Mouse (Mus musculus) lung, postnatal 0 days (tissue): Measurements from ENCODE around the gene Mcu. TPM values are rescaled to one million over a fixed set of nuclear protein-coding genes. Genes with fewer than 3 reads are reported as not detected.

Experiments
- ATAC-seq: fragments of 200-750 bp; cut with Nextera tagmentation; 2 replicates; pipeline ENCODE4 v1.8.0; 2017; ENCODE audit warnings: moderate library complexity
- DNase-seq: peaks from one replicate; pipeline ENCODE4 v3.0.0-alpha.2; 2016; ENCODE audit warnings: low spot score
- H3K27ac ChIP-seq: fragments of 300-500 bp; sonication (generic); 2 replicates; pipeline ENCODE4 v1.5.1; 2014; ENCODE audit warnings: antibody characterized with exemption, mild to moderate bottlenecking, low read length, mixed read lengths
- H3K27me3 ChIP-seq: fragments of 300-500 bp; sonication (generic); replicated peaks from 2 replicates; pipeline ENCODE4 v1.6.1; 2014; ENCODE audit warnings: low read length, mixed read lengths; ENCODE audit not compliant: insufficient read depth
- H3K36me3 ChIP-seq: fragments of 300-500 bp; sonication (generic); 2 replicates; pipeline ENCODE4 v1.6.1; 2014; ENCODE audit warnings: low read length, mixed read lengths; ENCODE audit not compliant: insufficient read depth
- H3K4me1 ChIP-seq: fragments of 300-500 bp; sonication (generic); 2 replicates; pipeline ENCODE4 v1.6.1; 2014; ENCODE audit warnings: antibody characterized with exemption, low read depth, low read length, mixed read lengths; ENCODE audit not compliant: insufficient read depth
- H3K4me2 ChIP-seq: fragments of 300-500 bp; sonication (generic); replicated peaks from 2 replicates; pipeline ENCODE4 v1.6.1; 2014; ENCODE audit warnings: low read depth, mild to moderate bottlenecking, low read length, moderate library complexity, mixed read lengths
- H3K4me3 ChIP-seq: fragments of 300-500 bp; sonication (generic); 2 replicates; pipeline ENCODE4 v1.5.1; 2014; ENCODE audit warnings: low read depth, low read length
- H3K9ac ChIP-seq: fragments of 300-500 bp; sonication (generic); replicated peaks from 2 replicates; pipeline ENCODE4 v1.6.1; 2014; ENCODE audit warnings: low read depth, mild to moderate bottlenecking
- H3K9me3 ChIP-seq: fragments of 300-500 bp; sonication (generic); 2 replicates; pipeline ENCODE4 v1.6.1; 2016; ENCODE audit warnings: low read length, mixed read lengths
- CTCF ChIP-seq: IDR thresholded peaks from 2 replicates; pipeline ENCODE4 v1.5.1; 2016; ENCODE audit warnings: antibody characterized with exemption, mild to moderate bottlenecking
- EP300 ChIP-seq: IDR thresholded peaks from 2 replicates; pipeline ENCODE4 v1.6.1; 2016; ENCODE audit warnings: antibody characterized with exemption, mild to moderate bottlenecking, control low read depth
- WGBS: fragments of 180-500 bp; shearing (Covaris S2); extraction: QIAGEN DNeasy Blood & Tissue Kit; methylation state at CpG from one replicate; pipeline ENCODE4 v1.1.7; 2014; 5-methylcytosine and 5-hydroxymethylcytosine counted together
- polyA plus RNA-seq: library from polyadenylated mRNA; unstranded; fragments of >200 nt; fragmentation: Nextera tagmentation; extraction: Ambion mirVana; gene quantifications from 2 replicates; pipeline ENCODE4 v1.2.1, GENCODE M21; 2015

Mcu gene
- polyA plus RNA-seq, 1 experiment from 2014 or later = 34.5 TPM

DNA sequence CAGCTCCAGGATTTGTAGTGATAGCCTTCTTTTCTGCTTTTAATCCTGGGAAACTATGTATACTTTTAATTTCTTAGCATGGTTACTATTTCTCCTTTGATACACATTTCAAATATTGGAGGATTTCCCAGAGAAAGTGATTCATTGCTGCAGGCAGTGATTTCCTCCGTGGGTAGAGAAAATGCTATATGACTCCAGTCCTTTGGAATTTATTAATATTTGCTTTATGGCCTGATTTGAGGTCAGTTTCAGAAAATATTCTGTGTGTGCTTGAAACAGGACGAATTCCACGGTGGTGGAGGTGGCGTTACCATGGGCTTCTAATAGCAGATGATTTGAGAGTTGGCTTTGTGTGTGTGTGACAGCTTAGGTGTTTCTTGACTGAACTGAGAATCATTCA is 107.3 kb downstream of the Mcu start:
- ATAC-seq = peak; percentile 16; the same call in 1 of the 2 replicates
- H3K4me3 ChIP-seq = no peak overlapping the region

GRCm38 (mm10) chr10:59506711-59507110 is 109.8 kb downstream of the Mcu start:
- TF ChIP-seq CTCF = no peak
- TF ChIP-seq EP300 = no peak
- DNase-seq (no peak), ATAC-seq (no peak)
- no peaks in the 10 kb centered on the region for H3K27me3 ChIP-seq
- H3K27ac ChIP-seq = no peak overlapping the region
- no peaks in the 10 kb centered on the region for H3K36me3 ChIP-seq
- no peaks in the 10 kb centered on the region for H3K9me3 ChIP-seq
- no peak overlapping the region for H3K9ac ChIP-seq
- WGBS = 62% methylated on average over 5 of the region's 5 CpGs
- no peaks in the 10 kb centered on the region for H3K4me1 ChIP-seq
- H3K4me3 ChIP-seq = no peak overlapping the region
- no peak overlapping the region for H3K4me2 ChIP-seq

More for the DNA sequence above, 107.3 kb downstream of the Mcu start:
- no peak overlapping the region for H3K9ac ChIP-seq
- 32% methylated on average over 4 of the region's 4 CpGs for WGBS
- no peaks in the 10 kb centered on the region for H3K27me3 ChIP-seq
- TF ChIP-seq CTCF (no peak), EP300 (no peak)
- H3K9me3 ChIP-seq = no peaks in the 10 kb centered on the region
- H3K36me3 ChIP-seq = no peaks in the 10 kb centered on the region
- DNase-seq = peak; percentile 39
- no peak overlapping the region for H3K27ac ChIP-seq
- no peaks in the 10 kb centered on the region for H3K4me1 ChIP-seq
- no peak overlapping the region for H3K4me2 ChIP-seq

DNA sequence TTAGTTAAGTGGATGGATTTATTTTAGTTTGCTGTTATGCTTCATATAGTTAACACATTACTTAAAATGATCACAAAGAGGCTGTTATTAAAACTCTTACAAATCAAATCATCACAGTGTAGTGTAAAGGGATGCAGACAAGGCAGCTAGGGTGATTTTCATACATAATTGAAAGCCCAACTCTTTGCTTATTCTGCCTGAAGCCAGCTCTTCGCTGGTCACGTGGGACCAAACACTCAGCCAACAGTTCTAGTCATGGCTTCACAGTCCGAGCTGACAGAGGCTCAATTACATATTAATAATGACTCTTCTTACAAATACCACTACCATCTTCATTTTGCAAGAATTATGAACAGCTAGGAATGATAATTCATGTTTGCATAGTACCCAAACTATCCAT is 112.2 kb downstream of the Mcu start:
- WGBS = 70% methylated on average over 3 of the region's 3 CpGs
- no peak for TF ChIP-seq CTCF
- no peak for TF ChIP-seq EP300
- H3K4me1 ChIP-seq = no peaks in the 10 kb centered on the region
- H3K27ac ChIP-seq = no peak overlapping the region
- no peak overlapping the region for H3K9ac ChIP-seq
- H3K36me3 ChIP-seq = no peaks in the 10 kb centered on the region
- no peak overlapping the region for H3K4me3 ChIP-seq
- no peaks in the 10 kb centered on the region for H3K9me3 ChIP-seq
- H3K4me2 ChIP-seq = no peak overlapping the region
- ATAC-seq (no peak), DNase-seq (no peak)
- no peaks in the 10 kb centered on the region for H3K27me3 ChIP-seq

DNA sequence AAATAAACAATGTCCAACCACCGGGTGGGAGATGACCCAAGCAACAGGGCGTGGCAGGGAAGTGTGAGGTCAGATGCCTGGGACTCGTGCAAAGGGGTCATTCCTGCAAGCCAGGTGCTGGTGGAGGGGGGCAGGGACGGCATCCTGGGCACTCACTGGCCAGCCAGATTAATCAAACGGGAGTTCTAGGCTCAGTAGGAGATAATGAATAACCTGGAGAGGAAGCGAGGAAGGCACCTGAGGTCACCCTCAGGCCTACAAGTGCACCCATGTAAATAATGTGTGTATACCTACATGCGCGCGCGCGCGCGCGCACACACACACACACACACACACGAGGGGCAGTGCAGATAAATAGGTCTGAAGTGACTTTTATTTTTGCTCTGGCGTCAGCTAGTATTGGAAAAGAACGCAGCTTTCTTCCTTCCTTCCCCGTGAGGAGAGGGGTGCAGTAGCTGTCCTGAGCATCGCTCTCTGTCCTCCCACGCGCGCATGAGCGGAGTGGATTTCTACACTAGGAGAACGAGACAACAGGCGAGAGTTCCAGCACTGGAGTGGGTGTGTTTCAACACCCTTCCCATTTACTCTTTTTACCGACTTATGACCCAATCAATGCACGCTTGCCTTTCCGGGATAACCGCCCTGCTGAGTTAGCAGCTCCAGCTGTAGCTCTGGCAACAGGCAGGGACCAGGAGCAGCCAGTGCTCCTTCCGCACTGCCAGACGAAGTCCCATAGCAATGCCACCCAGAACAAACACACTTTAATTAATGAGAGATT is 112.9 kb downstream of the Mcu start:
- 34% methylated on average over 31 of the region's 31 CpGs for WGBS
- Histone ChIP-seq H3K9me3 (no peaks in the 10 kb centered on the region), H3K4me1 (no peaks in the 10 kb centered on the region), H3K36me3 (no peaks in the 10 kb centered on the region), H3K4me2 (peak overlapping the region; percentile 49), H3K27ac (no peak overlapping the region), H3K9ac (peak overlapping the region; percentile 26; the same call in 1 of the 2 replicates), H3K27me3 (no peaks in the 10 kb centered on the region), H3K4me3 (peak overlapping the region; percentile 8; the same call in 1 of the 2 replicates)
- TF ChIP-seq CTCF = no peak
- TF ChIP-seq EP300 = no peak
- ATAC-seq (peak; percentile 84), DNase-seq (peak; percentile 82)

- TF ChIP-seq EP300 (no peak), CTCF (no peak)
Measured at GRCm38 (mm10) chr10:59502381-59502780, 114.1 kb downstream of the Mcu start.

GRCm38 (mm10) chr10:59501761-59502160 is 114.7 kb downstream of the Mcu start:
- no peak for ATAC-seq
- H3K9ac ChIP-seq = no peak overlapping the region
- H3K4me1 ChIP-seq = no peaks in the 10 kb centered on the region
- 93% methylated on average over 9 of the region's 9 CpGs for WGBS
- DNase-seq = no peak
- H3K4me2 ChIP-seq = no peak overlapping the region
- H3K4me3 ChIP-seq = no peak overlapping the region
- H3K27ac ChIP-seq = no peak overlapping the region
- no peaks in the 10 kb centered on the region for H3K27me3 ChIP-seq
- no peaks in the 10 kb centered on the region for H3K9me3 ChIP-seq
- no peaks in the 10 kb centered on the region for H3K36me3 ChIP-seq
- no peak for TF ChIP-seq CTCF
- no peak for TF ChIP-seq EP300

More at GRCm38 (mm10) chr10:59502381-59502780, 114.1 kb downstream of the Mcu start:
- Histone ChIP-seq H3K27ac (no peak overlapping the region), H3K27me3 (no peaks in the 10 kb centered on the region), H3K4me1 (no peaks in the 10 kb centered on the region), H3K4me2 (no peak overlapping the region), H3K4me3 (no peak overlapping the region), H3K9ac (no peak overlapping the region), H3K36me3 (no peaks in the 10 kb centered on the region), H3K9me3 (no peaks in the 10 kb centered on the region)
- ATAC-seq = no peak
- WGBS = 82% methylated on average over 12 of the region's 12 CpGs
- no peak for DNase-seq
